Mouse (Mus musculus) MEL (cell line): Measurements from ENCODE around the gene Kidins220.

ENCODE experiments used
- CTCF ChIP-seq, 3 experiments: IDR thresholded peaks in 2 of 3; conservative IDR thresholded peaks in 1 of 3; 2 replicates each; pipeline ENCODE4 v1.5.1; 2011 to 2012; ENCODE audit warnings: low read length in 3 of 3, low read depth in 2 of 3, mild to moderate bottlenecking in 2 of 3, improper control_type of control experiment in 1 of 3, inconsistent platforms in 1 of 3, mixed read lengths in 1 of 3, moderate library complexity in 1 of 3; ENCODE audit not compliant: control insufficient read depth in 1 of 3, insufficient read depth in 1 of 3, poor library complexity in 1 of 3, severe bottlenecking in 1 of 3
- ELF1 ChIP-seq: IDR thresholded peaks from 2 replicates; pipeline ENCODE4 v1.6.1; 2014; ENCODE audit warnings: low read depth, mild to moderate bottlenecking, inconsistent platforms, low read length, improper control_type of control experiment, moderate library complexity
- ETS1 ChIP-seq: IDR thresholded peaks from 2 replicates; pipeline ENCODE4 v1.6.1; 2012; ENCODE audit warnings: low read depth, mild to moderate bottlenecking, inconsistent platforms, low read length, improper control_type of control experiment, moderate library complexity
- MAX ChIP-seq: IDR thresholded peaks from 2 replicates; pipeline ENCODE4 v1.6.1; 2011; ENCODE audit warnings: low read length, improper control_type of control experiment
- MAZ ChIP-seq: IDR thresholded peaks from 2 replicates; pipeline ENCODE4 v1.6.1; 2012; ENCODE audit warnings: low read depth, mild to moderate bottlenecking, inconsistent platforms, low read length, improper control_type of control experiment
- MYC ChIP-seq: IDR thresholded peaks from 2 replicates; pipeline ENCODE4 v1.6.1; 2011; ENCODE audit warnings: low read depth, mild to moderate bottlenecking, low read length, improper control_type of control experiment, moderate library complexity
- NELFE ChIP-seq: IDR thresholded peaks from 2 replicates; pipeline ENCODE4 v1.6.1; 2011; ENCODE audit warnings: low read depth, low read length, improper control_type of control experiment
- POLR2A ChIP-seq, 2 experiments: IDR thresholded peaks; 2 replicates each; pipeline ENCODE4 v1.6.1; 2011 to 2012; ENCODE audit warnings: low read length in 2 of 2, mild to moderate bottlenecking in 2 of 2, control low read depth in 1 of 2, improper control_type of control experiment in 1 of 2, low read depth in 1 of 2, moderate library complexity in 1 of 2; ENCODE audit not compliant: control insufficient read depth in 1 of 2, insufficient read depth in 1 of 2, poor library complexity in 1 of 2
- RAD21 ChIP-seq: IDR thresholded peaks from 2 replicates; pipeline ENCODE4 v1.6.1; 2011; ENCODE audit warnings: mild to moderate bottlenecking, low read depth, low read length, improper control_type of control experiment
- SIN3A ChIP-seq: IDR thresholded peaks from 2 replicates; pipeline ENCODE4 v1.6.1; 2012; ENCODE audit warnings: low read length, improper control_type of control experiment, inconsistent platforms
- ZC3H11A ChIP-seq: IDR thresholded peaks from 2 replicates; pipeline ENCODE4 v1.6.1; 2012; ENCODE audit warnings: low read depth, mild to moderate bottlenecking, inconsistent platforms, low read length, improper control_type of control experiment
- ZMIZ1 ChIP-seq: IDR thresholded peaks from 2 replicates; pipeline ENCODE4 v1.6.1; 2012; ENCODE audit warnings: low read depth, mild to moderate bottlenecking, inconsistent platforms, low read length, improper control_type of control experiment, moderate library complexity

DNA sequence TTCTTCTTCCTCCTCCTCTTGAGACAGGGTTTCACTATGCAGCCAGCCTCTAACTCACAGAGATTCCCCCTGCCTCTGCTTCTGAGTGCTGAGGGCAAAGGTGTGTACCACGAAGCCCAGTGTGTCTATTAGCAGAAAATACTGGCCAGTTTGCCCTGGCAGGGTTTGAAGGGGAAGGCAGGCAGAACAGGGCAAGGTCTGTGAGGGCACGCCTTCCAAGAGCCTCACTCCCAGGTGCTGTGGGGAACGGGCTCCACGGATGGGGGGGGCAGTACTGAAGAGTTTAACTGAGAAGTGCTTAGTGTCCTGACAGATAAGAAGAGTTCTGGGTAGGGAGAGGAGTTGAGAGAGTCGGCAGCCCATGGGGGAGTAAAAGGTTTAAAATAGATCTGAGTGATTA, 1.1 kb upstream of the Kidins220 start:
- TF ChIP-seq MAZ (0 out of 2 replicates have a peak, but pooled peaks have one; percentile 15), POLR2A (IDR thresholded peaks at IDR 0.05; ENCODE audit: control insufficient read depth in 1 of 2, insufficient read depth in 1 of 2, low read depth in 1 of 2, low read length in 2 of 2, poor library complexity in 1 of 2) (no peak), MAX (no peak), CTCF (IDR thresholded peaks at IDR 0.05 in 2 of 3, conservative IDR thresholded peaks at IDR 0.05 in 1 of 3; ENCODE audit: control insufficient read depth in 1 of 3, insufficient read depth in 1 of 3, low read depth in 2 of 3, low read length in 3 of 3, poor library complexity in 1 of 3, severe bottlenecking in 1 of 3) (no peak), ZC3H11A (no peak), MYC (no peak), ETS1 (no peak), NELFE (no peak), ZMIZ1 (no peak), RAD21 (no peak), ELF1 (no peak), SIN3A (no peak)
